Mouse (Mus musculus): ENCODE data around the gene Commd3. TPM values are rescaled to one million over a fixed set of nuclear protein-coding genes. Genes with fewer than 3 reads are reported as not detected.

Commd3 gene
- 10 to 100 TPM; 42.4 to 42.8 TPM for total RNA-seq (2023)

GRCm38 (mm10) chr2:18672133-18672765 lies at the start of gene Commd3:
TSS of gene Commd3 (plus strand) at chr2:18672384.

DNA sequence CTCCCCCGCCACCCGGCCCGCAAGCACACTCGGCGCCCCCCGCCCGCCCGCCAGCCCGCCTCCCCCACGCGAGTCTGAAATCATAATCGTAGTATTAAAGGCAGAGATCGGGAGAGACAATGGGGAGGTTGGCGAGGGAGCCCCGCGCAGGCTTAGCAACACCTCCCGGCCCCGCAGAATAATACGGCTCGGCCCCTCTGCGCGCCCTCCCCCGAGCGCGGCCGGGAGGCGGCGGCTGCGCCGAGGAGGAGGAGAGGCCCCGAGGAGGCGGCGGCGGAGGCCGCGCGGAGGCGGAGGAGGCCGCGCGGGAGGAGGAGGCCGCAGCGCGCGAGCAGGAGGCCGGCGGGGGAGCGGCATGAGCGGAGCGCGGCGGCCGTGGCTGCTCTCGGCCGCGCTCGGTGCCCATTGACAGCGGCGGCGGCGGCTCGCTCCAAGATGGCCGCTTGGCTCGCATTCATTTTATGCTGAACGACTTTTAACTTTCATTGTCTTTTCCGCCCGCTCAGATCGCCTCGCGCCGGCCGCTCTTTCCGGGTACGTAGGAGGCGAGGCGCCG lies 4.8 kb downstream of the Commd3 start, which contains the start of gene Bmi1:
Bmi1 (plus strand) TSS at position 83 of the 556 bp plus-strand sequence.

DNA sequence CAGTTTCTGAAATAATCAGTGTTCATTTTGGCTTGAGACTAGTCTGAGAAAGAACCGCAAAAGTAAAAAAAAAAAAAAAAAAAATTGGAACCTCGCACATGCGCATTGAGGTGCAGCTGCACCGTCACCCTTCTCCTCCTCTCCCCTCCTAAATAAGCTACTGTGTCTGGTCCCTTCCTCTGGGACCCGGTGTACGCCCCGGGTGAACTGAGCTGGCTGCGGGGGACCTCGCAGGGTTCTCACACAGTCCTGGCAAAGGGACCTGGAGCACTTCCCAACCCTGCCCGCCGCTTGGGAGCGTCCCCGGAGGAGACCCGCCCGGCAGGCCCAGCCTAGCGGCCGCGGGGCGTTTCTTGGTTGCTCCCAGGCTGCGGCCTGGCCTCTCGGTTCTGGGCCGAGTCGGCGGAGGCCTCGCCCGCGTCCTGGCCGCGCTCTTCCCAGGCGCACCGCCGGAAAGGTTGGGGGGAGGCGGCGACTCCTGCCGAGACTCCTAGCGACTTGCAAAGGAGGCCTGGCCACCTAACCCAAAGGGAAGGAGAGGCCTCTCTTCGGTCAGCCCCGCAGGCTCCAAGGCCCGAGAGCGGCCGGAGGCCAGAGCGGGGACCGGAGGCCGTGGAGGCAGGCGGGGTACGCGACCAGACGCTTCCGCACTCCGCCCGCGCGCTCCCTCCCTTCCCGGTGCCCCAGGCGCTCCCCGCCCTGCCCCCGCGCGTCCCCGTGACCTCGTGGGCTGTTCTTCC lies 21.9 kb downstream of the Commd3 start, which contains the start of gene Spag6:
Spag6 (plus strand) TSS at position 162 of the 740 bp plus-strand sequence.

Other genes starting within 250 kb of the Commd3 start
- 1 to 10 TPM; 7.0 to 7.9 TPM for gene Bmi1, start 4.6 kb downstream of the Commd3 start, total RNA-seq (2023)
- not detected for gene Spag6, start 21.6 kb downstream of the Commd3 start, total RNA-seq (2023)